Mouse (Mus musculus): Measurements from ENCODE around the gene Ppfia4.

GRCm38 (mm10) chr1:134291555-134291954 lies 41.2 kb downstream of the Ppfia4 start:
- TF ChIP-seq CTCF (IDR thresholded peaks at IDR 0.05; ENCODE audit: low read depth, low read length) (no peak), POLR2A (IDR thresholded peaks at IDR 0.05; ENCODE audit: extremely low read depth, insufficient read depth, low read length) (no peak)

Measured in liver, adult 2 months (tissue).